Mouse (Mus musculus): ENCODE data around the gene Usp2. TPM values are rescaled to one million over a fixed set of nuclear protein-coding genes. Genes with fewer than 3 reads are reported as not detected.
A peak's percentile ranks its signal among the peaks of the same experiment; 100 is the strongest.

Usp2 gene
- polyA plus RNA-seq, 1 experiment from 2014 or later = 29.4 TPM

GRCm38 (mm10) chr9:44070113-44070843 is 3.5 kb downstream of the Usp2 start:
- H3K27ac ChIP-seq (ENCODE audit: low read depth, low read length) = no peak overlapping the region
- H3K9me3 ChIP-seq (ENCODE audit: control insufficient read depth, low read length) = no peaks in the 10 kb centered on the region
- no peaks in the 10 kb centered on the region for H3K27me3 ChIP-seq (ENCODE audit: control insufficient read depth, insufficient read depth, low read length)
- H3K36me3 ChIP-seq (ENCODE audit: control insufficient read depth, insufficient read depth, low read length) = no peaks in the 10 kb centered on the region
- H3K4me2 ChIP-seq (replicated peaks; ENCODE audit: low read depth, low read length) = no peak overlapping the region
- H3K4me1 ChIP-seq (ENCODE audit: control insufficient read depth, insufficient read depth, low read length) = peaks cover 23% of the 10 kb centered on the region
- 61% methylated on average over 14 of the region's 14 CpGs for WGBS
- H3K4me3 ChIP-seq (ENCODE audit: low read length) = no peak overlapping the region
- no peak overlapping the region for H3K9ac ChIP-seq (ENCODE audit: low read depth, low read length)
- no peak for ATAC-seq (ENCODE audit: low FRiP score, low TSS enrichment)

GRCm38 (mm10) chr9:44070844-44071231 is 4.0 kb downstream of the Usp2 start:
- WGBS = 24% methylated on average over 8 of the region's 8 CpGs
- peaks cover 23% of the 10 kb centered on the region for H3K4me1 ChIP-seq (ENCODE audit: control insufficient read depth, insufficient read depth, low read length)
- H3K27me3 ChIP-seq (ENCODE audit: control insufficient read depth, insufficient read depth, low read length) = no peaks in the 10 kb centered on the region
- no peaks in the 10 kb centered on the region for H3K9me3 ChIP-seq (ENCODE audit: control insufficient read depth, low read length)
- H3K4me2 ChIP-seq (replicated peaks; ENCODE audit: low read depth, low read length) = no peak overlapping the region
- no peak overlapping the region for H3K4me3 ChIP-seq (ENCODE audit: low read length)
- 0 out of 2 replicates have a peak overlapping the region, but pooled peaks have one; percentile 34 for H3K9ac ChIP-seq (ENCODE audit: low read depth, low read length)
- ATAC-seq (ENCODE audit: low FRiP score, low TSS enrichment) = no peak
- H3K27ac ChIP-seq (ENCODE audit: low read depth, low read length) = no peak overlapping the region
- H3K36me3 ChIP-seq (ENCODE audit: control insufficient read depth, insufficient read depth, low read length) = no peaks in the 10 kb centered on the region

GRCm38 (mm10) chr9:44071914-44072598 is 5.2 kb downstream of the Usp2 start:
- H3K9me3 ChIP-seq (ENCODE audit: control insufficient read depth, low read length) = no peaks in the 10 kb centered on the region
- H3K4me2 ChIP-seq (replicated peaks; ENCODE audit: low read depth, low read length) = peak overlapping the region; percentile 15; the same call in 1 of the 2 replicates
- no peak overlapping the region for H3K27ac ChIP-seq (ENCODE audit: low read depth, low read length)
- H3K4me3 ChIP-seq (ENCODE audit: low read length) = no peak overlapping the region
- no peaks in the 10 kb centered on the region for H3K27me3 ChIP-seq (ENCODE audit: control insufficient read depth, insufficient read depth, low read length)
- WGBS = 23% methylated on average over 11 of the region's 11 CpGs
- peak overlapping the region; percentile 23; the same call in 1 of the 2 replicates for H3K9ac ChIP-seq (ENCODE audit: low read depth, low read length)
- ATAC-seq (ENCODE audit: low FRiP score, low TSS enrichment) = no peak
- peaks cover 23% of the 10 kb centered on the region for H3K4me1 ChIP-seq (ENCODE audit: control insufficient read depth, insufficient read depth, low read length)
- H3K36me3 ChIP-seq (ENCODE audit: control insufficient read depth, insufficient read depth, low read length) = no peaks in the 10 kb centered on the region

GRCm38 (mm10) chr9:44072599-44072915 is 5.7 kb downstream of the Usp2 start:
- 50% methylated on average over 3 of the region's 4 CpGs for WGBS
- H3K4me1 ChIP-seq (ENCODE audit: control insufficient read depth, insufficient read depth, low read length) = peaks cover 23% of the 10 kb centered on the region
- no peak overlapping the region for H3K9ac ChIP-seq (ENCODE audit: low read depth, low read length)

GRCm38 (mm10) chr9:44073115-44073514 is 6.3 kb downstream of the Usp2 start:
- no peak overlapping the region for H3K4me2 ChIP-seq (replicated peaks; ENCODE audit: low read depth, low read length)
- no peak overlapping the region for H3K4me3 ChIP-seq (ENCODE audit: low read length)
- no peaks in the 10 kb centered on the region for H3K27me3 ChIP-seq (ENCODE audit: control insufficient read depth, insufficient read depth, low read length)
- no peak overlapping the region for H3K27ac ChIP-seq (ENCODE audit: low read depth, low read length)
- no peaks in the 10 kb centered on the region for H3K9me3 ChIP-seq (ENCODE audit: control insufficient read depth, low read length)
- no peaks in the 10 kb centered on the region for H3K36me3 ChIP-seq (ENCODE audit: control insufficient read depth, insufficient read depth, low read length)
- WGBS = 66% methylated on average over 5 of the region's 5 CpGs
- ATAC-seq (ENCODE audit: low FRiP score, low TSS enrichment) = no peak
- H3K9ac ChIP-seq (ENCODE audit: low read depth, low read length) = no peak overlapping the region
- peaks cover 23% of the 10 kb centered on the region for H3K4me1 ChIP-seq (ENCODE audit: control insufficient read depth, insufficient read depth, low read length)

More at GRCm38 (mm10) chr9:44072599-44072915, 5.7 kb downstream of the Usp2 start:
- no peaks in the 10 kb centered on the region for H3K36me3 ChIP-seq (ENCODE audit: control insufficient read depth, insufficient read depth, low read length)
- H3K4me3 ChIP-seq (ENCODE audit: low read length) = no peak overlapping the region
- no peaks in the 10 kb centered on the region for H3K9me3 ChIP-seq (ENCODE audit: control insufficient read depth, low read length)
- H3K4me2 ChIP-seq (replicated peaks; ENCODE audit: low read depth, low read length) = no peak overlapping the region
- no peaks in the 10 kb centered on the region for H3K27me3 ChIP-seq (ENCODE audit: control insufficient read depth, insufficient read depth, low read length)
- H3K27ac ChIP-seq (ENCODE audit: low read depth, low read length) = no peak overlapping the region
- ATAC-seq (ENCODE audit: low FRiP score, low TSS enrichment) = no peak

GRCm38 (mm10) chr9:44074395-44075275 is 7.8 kb downstream of the Usp2 start:
- 64% methylated on average over 9 of the region's 9 CpGs for WGBS
- Histone ChIP-seq H3K27me3 (ENCODE audit: control insufficient read depth, insufficient read depth, low read length) (no peaks in the 10 kb centered on the region), H3K36me3 (ENCODE audit: control insufficient read depth, insufficient read depth, low read length) (no peaks in the 10 kb centered on the region), H3K4me1 (ENCODE audit: control insufficient read depth, insufficient read depth, low read length) (peaks cover 35% of the 10 kb centered on the region), H3K9me3 (ENCODE audit: control insufficient read depth, low read length) (no peaks in the 10 kb centered on the region), H3K9ac (ENCODE audit: low read depth, low read length) (no peak overlapping the region), H3K4me3 (ENCODE audit: low read length) (no peak overlapping the region), H3K4me2 (replicated peaks; ENCODE audit: low read depth, low read length) (no peak overlapping the region), H3K27ac (ENCODE audit: low read depth, low read length) (no peak overlapping the region)
- no peak for ATAC-seq (ENCODE audit: low FRiP score, low TSS enrichment)

- no peak overlapping the region for H3K9ac ChIP-seq (ENCODE audit: low read depth, low read length)
These were observed 8.6 kb downstream of the Usp2 start for GRCm38 (mm10) chr9:44075276-44075995.

GRCm38 (mm10) chr9:44075996-44076763 is 9.4 kb downstream of the Usp2 start:
- ATAC-seq (ENCODE audit: low FRiP score, low TSS enrichment) = no peak
- no peak overlapping the region for H3K9ac ChIP-seq (ENCODE audit: low read depth, low read length)
- H3K4me1 ChIP-seq (ENCODE audit: control insufficient read depth, insufficient read depth, low read length) = peaks cover 27% of the 10 kb centered on the region
- no peaks in the 10 kb centered on the region for H3K9me3 ChIP-seq (ENCODE audit: control insufficient read depth, low read length)
- 64% methylated on average over 16 of the region's 16 CpGs for WGBS
- no peaks in the 10 kb centered on the region for H3K27me3 ChIP-seq (ENCODE audit: control insufficient read depth, insufficient read depth, low read length)
- H3K4me3 ChIP-seq (ENCODE audit: low read length) = no peak overlapping the region
- no peak overlapping the region for H3K4me2 ChIP-seq (replicated peaks; ENCODE audit: low read depth, low read length)
- no peaks in the 10 kb centered on the region for H3K36me3 ChIP-seq (ENCODE audit: control insufficient read depth, insufficient read depth, low read length)
- peak overlapping the region; percentile 11; the same call in 1 of the 2 replicates for H3K27ac ChIP-seq (ENCODE audit: low read depth, low read length)

More at GRCm38 (mm10) chr9:44075276-44075995, 8.6 kb downstream of the Usp2 start:
- 67% methylated on average over 24 of the region's 24 CpGs for WGBS
- H3K27ac ChIP-seq (ENCODE audit: low read depth, low read length) = peak overlapping the region; percentile 11; the same call in 1 of the 2 replicates
- no peaks in the 10 kb centered on the region for H3K36me3 ChIP-seq (ENCODE audit: control insufficient read depth, insufficient read depth, low read length)
- H3K4me2 ChIP-seq (replicated peaks; ENCODE audit: low read depth, low read length) = no peak overlapping the region
- no peak for ATAC-seq (ENCODE audit: low FRiP score, low TSS enrichment)
- H3K9me3 ChIP-seq (ENCODE audit: control insufficient read depth, low read length) = no peaks in the 10 kb centered on the region
- peaks cover 34% of the 10 kb centered on the region for H3K4me1 ChIP-seq (ENCODE audit: control insufficient read depth, insufficient read depth, low read length)
- H3K27me3 ChIP-seq (ENCODE audit: control insufficient read depth, insufficient read depth, low read length) = no peaks in the 10 kb centered on the region
- no peak overlapping the region for H3K4me3 ChIP-seq (ENCODE audit: low read length)

Data from kidney, embryonic 14.5 days (tissue).